Mouse (Mus musculus) heart, adult 2 months (tissue): ENCODE results near the gene Dnajc28.

Experiments
- CTCF ChIP-seq: fragments of 200-600 bp; IDR thresholded peaks from 2 replicates; pipeline ENCODE4 v1.8.1; 2022; ENCODE audit warnings: antibody characterized with exemption, mild to moderate bottlenecking, moderate library complexity
- EP300 ChIP-seq: fragments of 200-500 bp; IDR thresholded peaks from 2 replicates; pipeline ENCODE4 v1.6.1; 2011; ENCODE audit warnings: low read depth, low read length, control low read depth; ENCODE audit not compliant: insufficient read depth
- POLR2A ChIP-seq: fragments of 200-500 bp; IDR thresholded peaks from 2 replicates; pipeline ENCODE4 v1.6.1; 2011; ENCODE audit warnings: mild to moderate bottlenecking, low read depth, low read length, control low read depth; ENCODE audit not compliant: insufficient read depth

DNA sequence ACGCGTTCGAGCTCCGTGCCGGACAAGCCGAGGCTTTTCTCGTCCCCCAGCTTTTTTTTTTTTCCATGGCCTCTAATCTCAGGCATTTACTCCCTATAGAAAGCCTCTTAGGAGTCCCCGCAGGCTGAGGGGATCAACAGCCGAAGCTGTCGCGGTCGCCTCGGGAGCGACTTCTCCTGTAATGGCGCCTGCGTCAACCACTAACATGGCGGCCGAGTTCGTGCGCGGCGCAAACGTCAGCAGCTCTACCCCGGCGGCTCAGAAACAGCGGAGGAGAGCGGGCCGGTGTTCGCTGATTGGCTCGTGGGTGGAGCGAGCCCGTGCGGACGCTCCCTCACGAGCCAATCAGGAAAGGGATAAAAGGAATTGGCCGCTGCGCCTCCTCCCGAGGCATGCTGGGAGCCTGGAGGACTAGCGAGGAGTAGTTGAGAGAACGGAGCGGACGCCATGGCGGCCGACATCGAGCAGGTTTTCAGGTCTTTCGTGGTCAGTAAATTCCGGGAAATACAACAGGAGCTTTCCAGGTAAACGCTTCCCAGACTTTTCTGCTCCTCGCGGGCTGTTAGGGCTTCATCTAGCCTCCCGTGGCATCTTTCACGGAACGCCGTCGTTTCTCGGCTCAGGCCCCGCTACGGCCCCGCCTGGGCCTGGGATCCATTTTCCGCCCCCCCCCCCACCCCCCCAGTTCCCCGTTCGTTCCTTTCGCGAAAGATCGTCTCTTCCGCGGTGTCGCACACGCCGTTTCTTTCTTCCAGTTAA, 28.8 kb upstream of the Dnajc28 start, which contains the start of gene Son:
- TF ChIP-seq CTCF (no peak), POLR2A (peak; percentile 98), EP300 (peak; percentile 83)
